Mouse (Mus musculus) erythroblast, embryonic 14.5 days (primary cell): ENCODE measurements around the gene Epha4. TPM values are rescaled to one million over a fixed set of nuclear protein-coding genes. Genes with fewer than 3 reads are reported as not detected.

Source experiments
- H3K27me3 ChIP-seq: 2 replicates; pipeline ENCODE4 v1.6.1; 2012; ENCODE audit warnings: inconsistent platforms; ENCODE audit not compliant: control insufficient read depth
- H3K36me3 ChIP-seq: 2 replicates; pipeline ENCODE4 v1.6.1; 2012; ENCODE audit warnings: mild to moderate bottlenecking, inconsistent platforms; ENCODE audit not compliant: control insufficient read depth
- H3K4me1 ChIP-seq: 2 replicates; pipeline ENCODE4 v1.6.1; 2012; ENCODE audit warnings: inconsistent platforms; ENCODE audit not compliant: control insufficient read depth
- H3K4me3 ChIP-seq: replicated peaks from 2 replicates; pipeline ENCODE3; 2012; ENCODE audit warnings: moderate library complexity, mild to moderate bottlenecking, inconsistent platforms
- H3K9me3 ChIP-seq: 2 replicates; pipeline ENCODE4 v1.6.1; 2012; ENCODE audit warnings: low read length, inconsistent platforms, mixed read lengths; ENCODE audit not compliant: control insufficient read depth
- GATA1 ChIP-seq: IDR thresholded peaks from 2 replicates; pipeline ENCODE4 v1.6.1; 2012; ENCODE audit warnings: low read length, inconsistent platforms, mixed read lengths
- TAL1 ChIP-seq: IDR thresholded peaks from 3 replicates; pipeline ENCODE4 v1.6.1; 2012; ENCODE audit warnings: low read length, inconsistent platforms, mixed read lengths
- polyA plus RNA-seq: library from polyadenylated mRNA; stranded (reverse); fragments of >175 nt; gene quantifications from 2 replicates; pipeline ENCODE4 v1.2.3, GENCODE M21; 2012

Gene Epha4
- polyA plus RNA-seq, 1 experiment = not detected

DNA sequence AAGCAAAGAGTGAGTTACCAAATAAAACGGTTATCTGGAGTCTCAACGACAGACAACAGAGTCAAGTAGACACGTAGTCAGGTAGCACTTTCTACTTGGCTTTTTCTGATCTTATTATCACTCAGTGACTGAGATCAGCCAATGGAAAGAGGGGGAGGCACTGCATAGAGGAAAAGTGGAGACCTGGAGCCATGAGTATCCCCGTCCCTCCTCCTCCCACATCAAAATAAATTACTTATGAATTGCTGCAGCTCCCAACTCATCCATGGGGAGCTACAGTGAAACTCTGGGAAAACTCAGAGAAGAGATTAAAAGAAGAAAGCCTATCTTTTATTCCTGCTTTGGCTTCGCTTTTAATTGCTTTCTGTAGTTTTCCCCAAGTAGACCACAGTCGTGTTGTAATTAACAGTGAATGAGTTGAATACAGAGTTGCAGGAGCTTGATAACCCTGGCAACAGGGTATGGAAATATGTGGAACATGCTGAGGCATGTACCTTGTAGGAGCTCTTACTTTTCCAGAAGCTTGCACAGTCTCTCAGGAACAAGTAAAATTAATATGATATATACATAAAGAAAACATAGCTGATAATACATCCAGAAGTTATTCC is 17.8 kb upstream of the Epha4 start:
- Histone ChIP-seq H3K9me3 (no peaks in the 10 kb centered on the region), H3K4me1 (no peaks in the 10 kb centered on the region), H3K36me3 (no peaks in the 10 kb centered on the region), H3K4me3 (no peak overlapping the region), H3K27me3 (no peaks in the 10 kb centered on the region)
- TF ChIP-seq TAL1 (no peak), GATA1 (no peak)

DNA sequence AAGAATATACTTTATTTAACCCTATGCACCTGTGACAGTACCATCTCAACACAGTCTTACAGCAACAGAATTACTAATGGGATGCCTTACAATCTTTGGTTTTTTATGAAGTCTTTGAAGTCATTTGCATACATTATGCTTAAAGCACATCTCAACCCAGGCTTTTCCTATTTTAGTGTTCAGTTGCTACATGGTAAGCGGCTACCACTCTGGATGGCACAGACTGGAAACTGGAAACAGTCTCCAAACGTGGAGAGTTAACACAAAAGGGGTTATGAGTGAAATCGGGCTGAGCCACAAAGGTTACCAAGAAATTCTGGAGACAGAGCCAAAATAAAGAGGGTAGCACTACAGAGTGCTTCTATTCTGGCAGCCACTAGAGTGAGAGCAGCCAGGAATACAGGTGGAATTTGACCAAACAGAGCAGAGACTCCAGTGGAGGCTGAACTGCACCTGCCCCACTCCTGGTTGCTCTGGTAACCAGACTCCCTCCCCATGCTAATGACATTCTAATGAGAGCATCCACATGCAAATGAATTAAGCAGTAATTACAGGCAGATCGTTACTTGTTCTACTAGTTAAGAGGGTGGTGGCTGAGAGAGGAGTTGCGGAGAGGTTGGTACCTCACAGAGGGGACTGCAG is 17.2 kb upstream of the Epha4 start:
- no peaks in the 10 kb centered on the region for H3K4me1 ChIP-seq
- H3K27me3 ChIP-seq = no peaks in the 10 kb centered on the region
- TF ChIP-seq GATA1 = no peak
- no peak for TF ChIP-seq TAL1
- H3K4me3 ChIP-seq = no peak overlapping the region
- H3K9me3 ChIP-seq = no peaks in the 10 kb centered on the region
- H3K36me3 ChIP-seq = no peaks in the 10 kb centered on the region

DNA sequence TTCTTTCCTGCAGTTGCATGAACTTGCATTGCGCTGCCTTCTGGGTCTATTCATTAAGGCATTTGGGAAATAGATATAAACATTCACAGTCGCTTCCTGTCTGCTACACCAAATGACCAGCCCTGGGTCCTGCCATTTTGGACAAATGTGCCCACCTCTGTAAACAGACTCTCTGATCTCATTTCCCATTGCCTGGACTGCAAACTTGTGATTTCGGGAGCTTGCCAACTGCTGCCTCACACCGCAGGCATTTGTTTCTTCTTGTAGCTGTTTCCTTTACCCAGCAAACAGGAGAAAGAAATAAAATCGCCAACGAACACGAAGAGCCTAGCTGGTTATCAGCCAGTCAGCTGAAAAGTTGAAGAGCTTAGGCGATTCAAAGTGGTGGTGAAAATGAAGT is 10.2 kb upstream of the Epha4 start:
- no peak overlapping the region for H3K4me3 ChIP-seq
- no peaks in the 10 kb centered on the region for H3K9me3 ChIP-seq
- no peaks in the 10 kb centered on the region for H3K27me3 ChIP-seq
- no peaks in the 10 kb centered on the region for H3K36me3 ChIP-seq
- no peak for TF ChIP-seq GATA1
- no peak for TF ChIP-seq TAL1
- H3K4me1 ChIP-seq = no peaks in the 10 kb centered on the region

DNA sequence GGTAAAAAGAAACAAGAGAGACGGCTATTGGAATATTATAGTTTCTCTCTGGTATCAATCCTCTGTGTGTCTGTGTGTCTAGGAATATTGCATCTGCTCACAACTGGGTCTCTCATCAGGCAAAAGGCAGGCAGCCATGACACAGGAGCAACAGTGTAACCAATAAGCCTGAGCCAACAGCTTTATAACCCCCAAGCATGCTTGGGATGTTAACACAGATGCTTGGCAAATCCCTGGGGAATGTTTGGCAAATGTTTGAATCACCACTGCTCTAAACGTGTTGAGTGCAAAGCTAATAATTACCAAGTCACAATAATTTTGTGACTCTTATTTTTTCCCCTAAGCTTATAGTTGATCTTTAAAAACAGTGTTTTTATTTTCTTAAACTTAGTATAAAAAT is 8.5 kb upstream of the Epha4 start:
- Histone ChIP-seq H3K9me3 (no peaks in the 10 kb centered on the region), H3K36me3 (no peaks in the 10 kb centered on the region), H3K4me1 (no peaks in the 10 kb centered on the region), H3K27me3 (no peaks in the 10 kb centered on the region), H3K4me3 (no peak overlapping the region)
- TF ChIP-seq GATA1 (no peak), TAL1 (no peak)

DNA sequence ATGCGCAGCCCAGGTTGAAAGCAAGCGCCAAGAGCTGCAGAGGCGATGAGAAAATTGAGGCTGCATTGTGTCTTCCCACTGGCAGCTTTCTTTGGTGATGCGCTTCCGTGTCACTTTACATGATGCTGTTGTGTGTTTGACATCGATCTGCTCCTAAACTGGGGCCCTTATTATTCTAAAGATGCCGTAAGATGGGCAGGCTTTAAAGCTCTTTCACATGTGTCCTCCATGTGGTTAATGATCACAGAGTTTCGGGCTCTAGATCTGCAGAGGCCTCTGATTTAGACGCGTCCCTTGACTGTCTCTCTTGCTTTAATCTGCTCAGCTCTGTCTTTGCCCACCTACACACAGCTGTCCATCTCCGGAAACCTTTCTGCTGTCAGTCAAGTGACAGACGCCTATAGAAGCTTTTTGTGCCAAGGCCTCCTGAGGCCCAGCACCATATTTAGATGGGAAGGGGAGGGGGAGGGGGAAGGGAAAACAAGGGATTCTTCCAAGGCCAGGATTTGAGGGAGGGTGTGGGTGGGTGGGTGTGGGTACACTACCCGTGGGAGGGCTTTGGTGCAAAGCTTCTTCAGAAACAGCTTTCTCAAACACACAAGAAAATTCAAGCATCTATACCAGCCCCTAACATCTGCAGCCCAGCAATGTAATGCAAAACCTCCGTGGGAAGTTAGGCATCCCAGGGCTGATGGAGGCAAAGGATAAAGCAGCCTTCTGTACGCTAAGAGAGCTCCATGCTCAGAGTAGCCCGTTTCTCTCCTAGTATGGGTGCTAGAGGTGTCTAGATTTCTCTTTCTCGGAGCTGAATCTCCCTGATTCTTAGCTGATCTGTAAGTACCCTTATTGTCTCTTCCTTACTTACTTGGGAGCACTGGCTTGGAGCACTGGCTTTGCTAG is 7.0 kb upstream of the Epha4 start:
- Histone ChIP-seq H3K4me3 (no peak overlapping the region), H3K36me3 (no peaks in the 10 kb centered on the region), H3K4me1 (no peaks in the 10 kb centered on the region), H3K9me3 (no peaks in the 10 kb centered on the region), H3K27me3 (peaks cover 5% of the 10 kb centered on the region)
- TF ChIP-seq GATA1 (no peak), TAL1 (no peak)

DNA sequence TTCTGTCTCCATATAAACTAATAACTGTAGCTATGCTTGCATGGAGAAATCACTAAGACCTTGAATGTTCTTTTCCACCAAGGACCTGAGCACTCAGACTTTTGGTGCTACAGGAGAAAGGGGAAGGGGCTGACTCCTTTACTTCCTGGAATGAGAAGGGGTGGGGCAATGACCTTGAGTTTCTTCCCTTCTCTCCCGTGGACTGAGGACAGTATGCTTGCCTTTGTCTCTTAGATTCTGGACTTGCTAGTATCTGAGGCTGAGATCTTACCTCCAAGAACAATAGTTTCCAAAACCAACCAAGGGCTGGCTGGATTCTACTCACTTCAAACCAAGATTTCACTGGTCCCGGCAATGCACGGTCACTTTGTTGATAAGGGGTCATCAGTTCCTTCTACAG is 3.8 kb upstream of the Epha4 start:
- H3K27me3 ChIP-seq = peaks cover 36% of the 10 kb centered on the region
- H3K36me3 ChIP-seq = no peaks in the 10 kb centered on the region
- peaks cover 8% of the 10 kb centered on the region for H3K4me1 ChIP-seq
- no peak overlapping the region for H3K4me3 ChIP-seq
- H3K9me3 ChIP-seq = peaks cover 2% of the 10 kb centered on the region; the same call in 1 of the 2 replicates
- TF ChIP-seq TAL1 (no peak), GATA1 (no peak)

DNA sequence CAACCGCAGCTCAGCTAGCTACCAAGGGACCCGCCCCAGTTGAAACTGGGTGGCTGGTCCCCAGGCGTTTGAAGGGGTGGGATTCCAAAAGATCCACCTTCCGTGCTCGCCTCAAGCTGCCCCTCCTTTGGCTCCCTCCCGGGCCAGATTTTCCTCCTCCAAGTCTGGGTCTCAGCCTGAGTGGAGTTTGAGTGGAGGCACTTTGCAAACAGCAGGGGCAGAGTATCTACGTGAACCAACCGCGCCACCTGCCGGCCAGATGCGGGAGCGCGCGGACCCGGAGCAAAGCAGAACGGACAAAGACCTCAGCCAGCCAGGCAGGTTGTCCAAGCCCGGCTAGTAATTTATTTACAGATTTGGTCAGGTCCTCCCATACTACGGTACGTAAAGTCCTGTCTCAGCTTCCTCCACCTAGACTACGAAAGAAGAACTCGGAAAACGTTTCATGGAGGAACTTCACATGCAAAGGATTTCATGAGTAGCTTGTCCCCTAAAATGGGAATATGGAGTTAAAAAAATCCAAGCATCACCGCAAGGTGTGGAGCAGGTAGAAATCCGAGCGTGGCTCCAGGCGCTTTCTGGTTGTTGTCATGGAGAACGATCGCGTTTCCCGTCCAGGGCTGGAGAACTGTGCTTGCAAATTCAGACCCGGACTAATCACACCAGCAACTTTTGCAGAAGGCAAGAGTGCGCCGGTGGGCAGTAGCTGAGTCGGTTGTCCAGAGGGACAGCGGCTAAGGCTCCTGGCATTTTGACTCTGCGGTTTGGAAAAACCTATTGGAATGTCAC is 1.5 kb upstream of the Epha4 start:
- H3K36me3 ChIP-seq = no peaks in the 10 kb centered on the region
- no peak overlapping the region for H3K4me3 ChIP-seq
- H3K4me1 ChIP-seq = peaks cover 8% of the 10 kb centered on the region
- TF ChIP-seq TAL1 (no peak), GATA1 (no peak)
- peaks cover 52% of the 10 kb centered on the region for H3K27me3 ChIP-seq
- H3K9me3 ChIP-seq = peaks cover 2% of the 10 kb centered on the region; the same call in 1 of the 2 replicates

DNA sequence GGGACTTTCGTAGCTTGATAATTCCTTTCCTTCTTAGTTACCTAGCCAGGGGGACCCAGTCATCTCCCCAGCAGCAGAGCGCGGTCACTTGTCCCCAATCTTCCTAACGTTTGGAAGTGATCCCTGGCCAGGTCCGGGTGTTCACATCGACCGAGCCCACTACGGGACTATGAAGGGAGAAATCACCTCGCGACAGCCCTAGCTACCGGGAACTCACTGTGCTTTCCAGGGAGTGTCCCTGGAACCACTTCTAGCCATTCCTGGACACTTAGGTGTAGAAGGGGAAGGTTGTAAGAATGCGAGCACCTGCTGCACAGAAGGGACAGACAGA is 728 bp upstream of the Epha4 start:
- H3K4me3 ChIP-seq = peak overlapping the region; percentile 41
- no peak for TF ChIP-seq TAL1
- no peak for TF ChIP-seq GATA1
- H3K36me3 ChIP-seq = no peaks in the 10 kb centered on the region
- peaks cover 8% of the 10 kb centered on the region for H3K4me1 ChIP-seq
- H3K9me3 ChIP-seq = peaks cover 2% of the 10 kb centered on the region; the same call in 1 of the 2 replicates
- peaks cover 52% of the 10 kb centered on the region for H3K27me3 ChIP-seq
